Mouse (Mus musculus) megakaryocyte, embryonic 14.5 days (primary cell): ENCODE data around the gene Rundc3a. TPM values are rescaled to one million over a fixed set of nuclear protein-coding genes. Genes with fewer than 3 reads are reported as not detected.

Source experiments
- H3K27me3 ChIP-seq: replicated peaks from 2 replicates; pipeline ENCODE3; 2012; ENCODE audit warnings: inconsistent platforms
- H3K36me3 ChIP-seq: replicated peaks from 2 replicates; pipeline ENCODE3; 2012; ENCODE audit warnings: low read length, inconsistent platforms, mixed read lengths
- H3K4me1 ChIP-seq: 2 replicates; pipeline ENCODE4 v1.6.1; 2012; ENCODE audit warnings: inconsistent platforms
- H3K4me3 ChIP-seq: replicated peaks from 2 replicates; pipeline ENCODE3; 2012; ENCODE audit warnings: moderate library complexity, mild to moderate bottlenecking, inconsistent platforms
- H3K9me3 ChIP-seq: 2 replicates; pipeline ENCODE4 v1.6.1; 2012; ENCODE audit warnings: inconsistent platforms
- FLI1 ChIP-seq: IDR thresholded peaks from 2 replicates; pipeline ENCODE4 v1.6.1; 2012; ENCODE audit warnings: low read length, inconsistent platforms, mixed read lengths
- GATA1 ChIP-seq: IDR thresholded peaks from 3 replicates; pipeline ENCODE4 v1.6.1; 2012; ENCODE audit warnings: mixed read lengths, low read length, inconsistent platforms, borderline replicate concordance
- polyA plus RNA-seq: library from polyadenylated mRNA; stranded (reverse); fragments of >175 nt; gene quantifications from 2 replicates; pipeline ENCODE4 v1.2.3, GENCODE M21; 2012; ENCODE audit warnings: low replicate concordance; ENCODE audit not compliant: insufficient read depth

Rundc3a gene
- 3.8 and 6.6 TPM in 2 replicates for polyA plus RNA-seq

DNA sequence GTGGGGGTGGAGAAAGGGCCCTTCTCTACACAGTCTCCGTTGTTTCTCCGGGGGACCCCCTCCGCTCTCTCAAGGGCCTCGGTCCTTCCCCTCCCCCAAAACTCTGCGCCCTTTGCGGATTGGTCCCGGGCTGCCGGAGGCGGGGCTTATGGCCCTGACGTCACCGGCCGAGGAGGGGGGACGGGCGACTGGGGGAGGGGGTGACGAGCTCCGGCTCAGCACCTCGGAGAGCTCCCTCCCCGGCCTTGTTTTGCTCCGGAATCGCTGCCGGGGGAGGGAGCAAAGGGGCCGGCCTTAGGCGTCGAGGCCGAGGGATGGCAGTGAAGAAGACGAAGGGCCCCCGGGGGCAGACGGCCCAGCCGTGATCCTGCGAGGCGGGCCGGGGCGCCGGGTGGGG, at the start of gene Rundc3a:
Rundc3a (plus strand) TSS at position 166 of the 397 bp plus-strand sequence.
- Histone ChIP-seq H3K27me3 (peaks cover 74% of the 10 kb centered on the region), H3K4me3 (peak within 1 kb of the TSS; percentile 89)
- no peak for TF ChIP-seq FLI1
- TF ChIP-seq GATA1: no peak

GRCm38 (mm10) chr11:102344458-102344857, 48.7 kb upstream of the Rundc3a start:
- Histone ChIP-seq H3K36me3 (no peaks in the 10 kb centered on the region), H3K27me3 (peaks cover 41% of the 10 kb centered on the region), H3K4me3 (no peak overlapping the region), H3K4me1 (no peaks in the 10 kb centered on the region; the same call in none of the 2 replicates), H3K9me3 (peaks cover 4% of the 10 kb centered on the region; the same call in 1 of the 2 replicates)
- TF ChIP-seq GATA1: no peak
- TF ChIP-seq FLI1: no peak

More for the DNA sequence above, at the start of gene Rundc3a:
- no peaks in the 10 kb centered on the region for H3K9me3 ChIP-seq
- H3K4me1 ChIP-seq: peaks cover 23% of the 10 kb centered on the region
- no peaks in the 10 kb centered on the region for H3K36me3 ChIP-seq

- TF ChIP-seq GATA1 (no peak), FLI1 (no peak)
- peaks cover 61% of the 10 kb centered on the region for H3K27me3 ChIP-seq
- H3K9me3 ChIP-seq: no peaks in the 10 kb centered on the region
- no peaks in the 10 kb centered on the region for H3K36me3 ChIP-seq
- H3K4me3 ChIP-seq: no peak overlapping the region
- no peaks in the 10 kb centered on the region; the same call in 1 of the 2 replicates for H3K4me1 ChIP-seq
These were observed 46.3 kb upstream of the Rundc3a start for GRCm38 (mm10) chr11:102346926-102347325.

DNA sequence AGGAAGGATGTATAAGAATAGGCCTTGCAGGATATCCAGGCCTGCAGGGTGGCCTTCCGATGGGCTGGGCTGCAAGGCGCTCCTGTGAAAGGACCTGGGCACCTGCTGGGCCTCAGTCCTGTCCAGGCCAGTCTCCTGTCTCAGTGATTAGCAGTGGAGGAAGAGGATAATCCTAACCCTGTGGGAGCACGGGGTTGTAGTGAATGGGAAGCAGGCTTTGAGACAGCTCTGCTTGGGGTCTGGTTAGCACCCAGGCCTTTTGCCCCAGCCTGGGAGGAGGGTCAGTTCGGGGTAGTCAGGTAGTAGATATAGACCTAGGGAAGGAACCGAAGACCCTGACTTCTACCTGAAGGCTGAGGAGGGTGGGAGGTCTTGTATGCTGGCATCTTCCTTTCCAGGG, 45.5 kb upstream of the Rundc3a start:
- Histone ChIP-seq H3K27me3 (peaks cover 67% of the 10 kb centered on the region), H3K36me3 (no peaks in the 10 kb centered on the region), H3K9me3 (no peaks in the 10 kb centered on the region), H3K4me3 (no peak overlapping the region), H3K4me1 (no peaks in the 10 kb centered on the region; the same call in 1 of the 2 replicates)
- TF ChIP-seq GATA1 (no peak), FLI1 (no peak)

- H3K27me3 ChIP-seq: peaks cover 67% of the 10 kb centered on the region
- H3K4me1 ChIP-seq: no peaks in the 10 kb centered on the region; the same call in 1 of the 2 replicates
- TF ChIP-seq GATA1 (no peak), FLI1 (no peak)
- H3K4me3 ChIP-seq: no peak overlapping the region
- no peaks in the 10 kb centered on the region for H3K36me3 ChIP-seq
- H3K9me3 ChIP-seq: no peaks in the 10 kb centered on the region
These were observed 45.1 kb upstream of the Rundc3a start for GRCm38 (mm10) chr11:102348101-102348585.

DNA sequence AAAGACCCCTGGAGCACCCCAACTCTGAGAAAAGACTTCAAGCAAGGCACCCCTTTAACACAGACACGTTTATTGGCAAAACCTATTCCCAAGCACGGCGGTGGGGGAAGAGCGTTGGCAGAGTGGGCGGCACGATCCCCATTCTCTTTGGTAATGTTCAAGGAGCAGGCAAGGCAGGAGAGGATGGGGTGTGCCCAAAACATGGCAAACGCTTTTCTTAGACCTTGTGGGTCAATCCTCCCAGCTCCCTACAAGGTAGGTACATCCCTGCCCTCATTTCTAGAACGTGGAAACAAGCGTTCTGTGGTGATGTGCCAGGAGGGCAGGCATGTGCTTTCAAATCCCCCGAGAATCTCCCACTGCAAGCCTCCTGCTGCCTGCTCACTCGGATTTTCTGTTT, 44.4 kb upstream of the Rundc3a start:
- TF ChIP-seq GATA1 (no peak), FLI1 (no peak)
- Histone ChIP-seq H3K36me3 (no peaks in the 10 kb centered on the region), H3K27me3 (peaks cover 70% of the 10 kb centered on the region), H3K4me3 (no peak overlapping the region), H3K9me3 (no peaks in the 10 kb centered on the region), H3K4me1 (no peaks in the 10 kb centered on the region; the same call in 1 of the 2 replicates)

- Histone ChIP-seq H3K27me3 (peaks cover 72% of the 10 kb centered on the region), H3K4me3 (no peak overlapping the region), H3K36me3 (no peaks in the 10 kb centered on the region), H3K9me3 (no peaks in the 10 kb centered on the region), H3K4me1 (no peaks in the 10 kb centered on the region; the same call in 1 of the 2 replicates)
- TF ChIP-seq FLI1 (no peak), GATA1 (no peak)
These were observed 43.8 kb upstream of the Rundc3a start for GRCm38 (mm10) chr11:102349189-102349954.

- Histone ChIP-seq H3K4me3 (no peak overlapping the region), H3K27me3 (peaks cover 72% of the 10 kb centered on the region), H3K36me3 (no peaks in the 10 kb centered on the region), H3K4me1 (no peaks in the 10 kb centered on the region; the same call in 1 of the 2 replicates), H3K9me3 (no peaks in the 10 kb centered on the region)
- TF ChIP-seq FLI1 (no peak), GATA1 (no peak)
These were observed 42.8 kb upstream of the Rundc3a start for GRCm38 (mm10) chr11:102350416-102350815.

GRCm38 (mm10) chr11:102350981-102351523, 42.2 kb upstream of the Rundc3a start:
- peak overlapping the region; percentile 29 for H3K4me3 ChIP-seq
- H3K27me3 ChIP-seq: peaks cover 77% of the 10 kb centered on the region
- H3K4me1 ChIP-seq: no peaks in the 10 kb centered on the region; the same call in 1 of the 2 replicates
- H3K36me3 ChIP-seq: no peaks in the 10 kb centered on the region
- TF ChIP-seq FLI1 (no peak), GATA1 (no peak)
- no peaks in the 10 kb centered on the region for H3K9me3 ChIP-seq

DNA sequence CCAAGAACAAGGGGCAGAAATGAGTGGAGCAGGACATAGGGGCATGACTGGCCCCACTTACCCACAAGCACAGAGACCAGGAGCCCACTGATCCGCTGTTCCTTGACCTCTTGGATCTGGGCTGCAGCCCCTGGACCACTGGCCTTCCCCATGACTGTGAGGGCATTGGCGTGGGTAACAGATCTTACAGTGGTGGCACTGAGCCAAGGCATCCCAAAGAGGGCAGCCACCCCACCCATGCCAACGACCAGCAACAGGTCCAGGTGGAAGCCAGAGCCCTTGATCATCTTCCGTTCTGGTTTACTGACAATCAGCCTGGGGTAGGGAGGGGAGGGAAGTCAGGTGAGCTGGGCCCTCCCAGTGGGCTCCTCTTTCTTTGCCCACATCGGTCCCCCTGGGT, 40.8 kb upstream of the Rundc3a start:
- H3K9me3 ChIP-seq: no peaks in the 10 kb centered on the region
- TF ChIP-seq GATA1: no peak
- no peak for TF ChIP-seq FLI1
- H3K36me3 ChIP-seq: no peaks in the 10 kb centered on the region
- H3K4me3 ChIP-seq: no peak overlapping the region
- peaks cover 85% of the 10 kb centered on the region for H3K27me3 ChIP-seq
- no peaks in the 10 kb centered on the region; the same call in 1 of the 2 replicates for H3K4me1 ChIP-seq
